Mouse (Mus musculus) midbrain, embryonic 16.5 days (tissue): ENCODE data around the gene Calm2. TPM values are rescaled to one million over a fixed set of nuclear protein-coding genes. Genes with fewer than 3 reads are reported as not detected.

Experiments
- ATAC-seq: fragments of 200-750 bp; cut with Nextera tagmentation; 2 replicates; pipeline ENCODE4 v1.8.0; 2017; ENCODE audit warnings: moderate TSS enrichment
- H3K27ac ChIP-seq: fragments of 300-500 bp; sonication (generic); 2 replicates; pipeline ENCODE4 v1.5.1; 2014; ENCODE audit warnings: mild to moderate bottlenecking, low read length, mixed read lengths
- H3K27me3 ChIP-seq: fragments of 300-500 bp; sonication (generic); 2 replicates; pipeline ENCODE4 v1.6.1; 2014; ENCODE audit warnings: low read depth, low read length, mixed read lengths; ENCODE audit not compliant: control insufficient read depth, insufficient read depth
- H3K36me3 ChIP-seq: fragments of 300-500 bp; sonication (generic); 2 replicates; pipeline ENCODE4 v1.6.1; 2014; ENCODE audit warnings: mild to moderate bottlenecking, low read length, moderate library complexity, mixed read lengths; ENCODE audit not compliant: control insufficient read depth, insufficient read depth
- H3K4me1 ChIP-seq: fragments of 300-500 bp; sonication (generic); 2 replicates; pipeline ENCODE4 v1.6.1; 2014; ENCODE audit warnings: mild to moderate bottlenecking, low read length, mixed read lengths; ENCODE audit not compliant: control insufficient read depth, insufficient read depth
- H3K4me2 ChIP-seq: fragments of 300-500 bp; sonication (generic); 2 replicates; pipeline ENCODE4 v1.6.1; 2014; ENCODE audit warnings: mild to moderate bottlenecking, low read length, mixed read lengths
- H3K4me3 ChIP-seq: fragments of 300-500 bp; sonication (generic); 2 replicates; pipeline ENCODE4 v1.5.1; 2014; ENCODE audit warnings: low read depth, mild to moderate bottlenecking, low read length, moderate library complexity, mixed read lengths
- H3K9ac ChIP-seq: fragments of 300-500 bp; sonication (generic); 2 replicates; pipeline ENCODE4 v1.6.1; 2014; ENCODE audit warnings: low read depth, low read length, mixed read lengths
- H3K9me3 ChIP-seq: fragments of 300-500 bp; sonication (generic); replicated peaks from 2 replicates; pipeline ENCODE4 v1.6.1; 2014; ENCODE audit warnings: mild to moderate bottlenecking, low read length, mixed read lengths; ENCODE audit not compliant: control insufficient read depth, poor library complexity, severe bottlenecking
- WGBS: fragments of 180-500 bp; shearing (Covaris S2); extraction: QIAGEN DNeasy Blood & Tissue Kit; methylation state at CpG from one replicate; pipeline ENCODE4 v1.1.7; 2014; 5-methylcytosine and 5-hydroxymethylcytosine counted together
- polyA plus RNA-seq: library from polyadenylated mRNA; unstranded; fragments of >200 nt; fragmentation: Nextera tagmentation; extraction: Ambion mirVana; gene quantifications from 2 replicates; pipeline ENCODE4 v1.2.1, GENCODE M21; 2015

The Calm2 gene
- polyA plus RNA-seq, 1 experiment from 2014 or later: 2,642 TPM

DNA sequence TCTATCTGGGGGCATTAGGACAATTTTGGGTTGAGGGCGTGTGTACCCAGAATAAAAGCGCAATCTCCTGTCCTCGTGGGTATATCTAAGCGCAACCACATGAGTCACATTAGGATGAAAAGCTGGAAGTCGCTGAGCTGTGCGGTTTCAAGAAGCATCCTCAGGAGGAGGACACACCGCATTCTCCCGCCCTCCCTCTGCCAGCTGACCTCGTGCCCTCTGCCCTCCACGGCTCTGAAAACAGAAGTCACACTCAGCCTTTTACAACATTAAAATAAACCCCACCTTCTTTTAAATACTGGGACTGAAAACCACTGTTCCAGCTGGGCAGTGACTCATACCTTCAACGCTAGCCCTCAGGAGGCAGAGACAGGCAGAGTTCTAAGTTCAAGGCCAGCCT lies 49.6 kb downstream of the Calm2 start:
- no peaks in the 10 kb centered on the region for H3K4me1 ChIP-seq
- H3K27me3 ChIP-seq: no peaks in the 10 kb centered on the region
- H3K4me2 ChIP-seq: no peak overlapping the region
- no peaks in the 10 kb centered on the region for H3K36me3 ChIP-seq
- H3K27ac ChIP-seq: no peak overlapping the region
- no peak for ATAC-seq
- H3K9ac ChIP-seq: no peak overlapping the region
- H3K4me3 ChIP-seq: no peak overlapping the region
- H3K9me3 ChIP-seq: no peaks in the 10 kb centered on the region
- WGBS: 76% methylated on average over 11 of the region's 11 CpGs

DNA sequence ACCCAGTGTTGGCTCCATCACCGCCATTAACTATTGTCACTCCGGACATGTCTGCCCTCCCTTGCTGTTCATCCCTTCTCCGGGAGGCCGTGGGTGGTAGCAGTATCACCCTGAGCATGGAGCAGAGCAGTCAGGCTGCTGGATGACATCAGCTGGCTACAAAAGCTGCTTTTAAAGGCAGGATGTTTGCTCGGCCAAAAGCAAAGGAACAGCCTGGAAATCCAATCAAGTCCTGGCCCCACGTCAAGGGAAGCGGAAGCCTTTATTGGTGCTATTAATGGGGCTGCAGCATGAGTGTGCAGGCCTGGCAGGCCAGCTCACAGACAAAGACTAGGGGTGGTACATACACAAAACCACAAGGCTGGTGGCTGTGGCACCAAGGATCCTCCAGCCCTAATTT lies 55.5 kb downstream of the Calm2 start:
- Histone ChIP-seq H3K36me3 (no peaks in the 10 kb centered on the region), H3K4me1 (peaks cover 4% of the 10 kb centered on the region), H3K9ac (no peak overlapping the region), H3K4me3 (no peak overlapping the region), H3K4me2 (no peak overlapping the region), H3K9me3 (no peaks in the 10 kb centered on the region), H3K27me3 (no peaks in the 10 kb centered on the region), H3K27ac (no peak overlapping the region)
- WGBS: 58% methylated on average over 7 of the region's 7 CpGs
- ATAC-seq: no peak

DNA sequence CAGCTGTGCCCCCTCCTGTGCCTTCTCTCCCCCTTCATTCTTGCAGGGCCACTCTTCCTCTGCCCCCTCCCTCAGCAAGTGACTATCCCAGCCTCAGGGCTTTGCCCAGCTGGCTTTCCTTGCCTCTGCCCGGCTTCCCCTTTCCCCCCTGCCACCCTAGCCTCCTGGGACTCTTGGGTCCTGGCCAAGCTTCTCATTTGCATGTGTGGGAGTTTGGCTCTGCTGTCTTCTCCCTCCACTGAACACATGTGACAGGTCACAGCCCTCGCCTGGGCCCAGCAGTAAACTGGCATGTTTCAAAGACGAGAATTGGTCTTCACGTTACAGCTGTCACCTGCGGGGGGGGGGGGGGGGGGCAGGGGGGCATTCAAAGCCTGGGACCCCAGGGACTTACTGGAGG lies 59.7 kb downstream of the Calm2 start:
- Histone ChIP-seq H3K9me3 (no peaks in the 10 kb centered on the region), H3K36me3 (no peaks in the 10 kb centered on the region), H3K4me2 (no peak overlapping the region), H3K27ac (no peak overlapping the region), H3K9ac (no peak overlapping the region), H3K27me3 (no peaks in the 10 kb centered on the region), H3K4me3 (no peak overlapping the region), H3K4me1 (peaks cover 4% of the 10 kb centered on the region)
- no peak for ATAC-seq
- 21% methylated on average over 3 of the region's 5 CpGs for WGBS

DNA sequence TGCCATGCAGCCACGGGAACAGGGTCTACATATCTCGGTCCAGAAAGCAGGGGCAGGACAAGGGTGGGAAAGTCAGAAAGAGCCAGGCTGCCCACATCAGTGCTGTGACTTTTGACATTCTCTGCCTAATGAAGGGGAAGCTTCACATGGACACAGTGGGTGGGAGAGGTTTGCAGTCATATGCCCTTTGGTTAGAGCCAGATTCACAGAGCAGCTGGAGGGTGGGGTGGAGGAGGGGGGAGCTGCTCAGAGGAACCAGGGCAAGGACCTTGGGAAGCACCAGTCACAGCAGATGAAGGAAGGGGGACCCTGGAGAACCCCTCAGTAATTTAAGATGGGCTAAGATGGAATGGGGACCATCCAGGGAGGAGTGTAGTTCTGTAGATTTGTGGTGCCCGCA lies 60.9 kb downstream of the Calm2 start:
- Histone ChIP-seq H3K36me3 (no peaks in the 10 kb centered on the region), H3K4me3 (no peak overlapping the region), H3K4me1 (peaks cover 4% of the 10 kb centered on the region), H3K27ac (no peak overlapping the region), H3K9me3 (no peaks in the 10 kb centered on the region), H3K27me3 (no peaks in the 10 kb centered on the region), H3K4me2 (no peak overlapping the region), H3K9ac (no peak overlapping the region)
- ATAC-seq: no peak
- WGBS: 84% methylated on average over 3 of the region's 3 CpGs

Other genes starting within 250 kb of the Calm2 start
- gene Mcfd2, start 181.0 kb downstream of the Calm2 start, polyA plus RNA-seq: 44.6 and 48.1 TPM in 2 replicates
- 4.2 and 6.4 TPM in 2 replicates for gene Ttc7, start 164.0 kb downstream of the Calm2 start, polyA plus RNA-seq
- 0.34 TPM in 1 of 2 replicates, not detected in the other for gene Stpg4, start 19.2 kb downstream of the Calm2 start, polyA plus RNA-seq
- 3.3 and 4.1 TPM in 2 replicates for gene Epcam, start 189.0 kb upstream of the Calm2 start, polyA plus RNA-seq
- gene Msh2, start 225.4 kb upstream of the Calm2 start, polyA plus RNA-seq: 64.5 and 66.4 TPM in 2 replicates